Mouse (Mus musculus) MEL (cell line): ENCODE data around the gene Ms4a2. TPM values are rescaled to one million over a fixed set of nuclear protein-coding genes. Genes with fewer than 3 reads are reported as not detected.

Experiments used
- DNase-seq: peaks from one replicate; pipeline ENCODE4 v3.0.0; 2011; ENCODE audit warnings: low read depth, low spot score
- H3K27ac ChIP-seq: 2 replicates; pipeline ENCODE4 v1.5.1; 2012; ENCODE audit warnings: low read depth, mild to moderate bottlenecking, control low read depth, low read length, moderate library complexity; ENCODE audit not compliant: control insufficient read depth
- H3K27me3 ChIP-seq, 2 experiments: fragments of 150-350 bp in 1 of 2; sonication (generic) in 1 of 2; 2 replicates each; pipeline ENCODE4 v1.6.1; 2012; ENCODE audit warnings: low read length in 2 of 2, mild to moderate bottlenecking in 2 of 2, improper control_type of control experiment in 1 of 2, moderate library complexity in 1 of 2; ENCODE audit not compliant: insufficient read depth in 2 of 2, control insufficient read depth in 1 of 2
- H3K36me3 ChIP-seq, 2 experiments: 2 replicates each; pipeline ENCODE4 v1.6.1; 2012 to 2014; ENCODE audit warnings: low read length in 2 of 2, improper control_type of control experiment in 1 of 2, inconsistent platforms in 1 of 2, mild to moderate bottlenecking in 1 of 2; ENCODE audit not compliant: insufficient read depth in 2 of 2, control insufficient read depth in 1 of 2
- H3K4me1 ChIP-seq, 2 experiments: fragments of 150-350 bp in 1 of 2; sonication (generic) in 1 of 2; 2 replicates each; pipeline ENCODE4 v1.6.1; 2012; ENCODE audit warnings: low read length in 2 of 2, improper control_type of control experiment in 1 of 2, mild to moderate bottlenecking in 1 of 2; ENCODE audit not compliant: insufficient read depth in 2 of 2, control insufficient read depth in 1 of 2
- H3K4me3 ChIP-seq, 2 experiments: fragments of 150-350 bp in 1 of 2; sonication (generic) in 1 of 2; 2 replicates each; pipeline ENCODE4 v1.5.1; 2012; ENCODE audit warnings: low read depth in 2 of 2, low read length in 2 of 2, mild to moderate bottlenecking in 2 of 2, moderate library complexity in 2 of 2, control low read depth in 1 of 2, improper control_type of control experiment in 1 of 2; ENCODE audit not compliant: control insufficient read depth in 1 of 2, insufficient read depth in 1 of 2
- H3K79me2 ChIP-seq: 2 replicates; pipeline ENCODE4 v1.6.1; 2012; ENCODE audit warnings: mild to moderate bottlenecking, low read length, moderate library complexity; ENCODE audit not compliant: control insufficient read depth, poor library complexity, insufficient read depth
- H3K9ac ChIP-seq: 2 replicates; pipeline ENCODE4 v1.6.1; 2012; ENCODE audit warnings: low read depth, mild to moderate bottlenecking, control low read depth, low read length, moderate library complexity; ENCODE audit not compliant: control insufficient read depth, poor library complexity, severe bottlenecking
- H3K9me3 ChIP-seq: fragments of 150-350 bp; sonication (generic); replicated peaks from 2 replicates; pipeline ENCODE4 v1.6.1; 2012; ENCODE audit warnings: mild to moderate bottlenecking, low read length, improper control_type of control experiment, moderate library complexity; ENCODE audit not compliant: insufficient read depth
- CHD1 ChIP-seq: IDR thresholded peaks from 2 replicates; pipeline ENCODE4 v1.6.1; 2012; ENCODE audit warnings: low read depth, mild to moderate bottlenecking, inconsistent platforms, low read length, improper control_type of control experiment
- CTCF ChIP-seq, 3 experiments: IDR thresholded peaks in 2 of 3; conservative IDR thresholded peaks in 1 of 3; 2 replicates each; pipeline ENCODE4 v1.5.1; 2011 to 2012; ENCODE audit warnings: low read length in 3 of 3, low read depth in 2 of 3, mild to moderate bottlenecking in 2 of 3, improper control_type of control experiment in 1 of 3, inconsistent platforms in 1 of 3, mixed read lengths in 1 of 3, moderate library complexity in 1 of 3; ENCODE audit not compliant: control insufficient read depth in 1 of 3, insufficient read depth in 1 of 3, poor library complexity in 1 of 3, severe bottlenecking in 1 of 3
- E2F4 ChIP-seq: IDR thresholded peaks from 2 replicates; pipeline ENCODE4 v1.6.1; 2011; ENCODE audit warnings: low read depth, low read length, improper control_type of control experiment, borderline replicate concordance
- ELF1 ChIP-seq: IDR thresholded peaks from 2 replicates; pipeline ENCODE4 v1.6.1; 2014; ENCODE audit warnings: low read depth, mild to moderate bottlenecking, inconsistent platforms, low read length, improper control_type of control experiment, moderate library complexity
- EP300 ChIP-seq, 2 experiments: IDR thresholded peaks; 2 replicates each; pipeline ENCODE4 v1.6.1; 2011; ENCODE audit warnings: improper control_type of control experiment in 2 of 2, low read length in 2 of 2, low read depth in 1 of 2, mild to moderate bottlenecking in 1 of 2
- ETS1 ChIP-seq: IDR thresholded peaks from 2 replicates; pipeline ENCODE4 v1.6.1; 2012; ENCODE audit warnings: low read depth, mild to moderate bottlenecking, inconsistent platforms, low read length, improper control_type of control experiment, moderate library complexity
- GATA1 ChIP-seq: IDR thresholded peaks from 2 replicates; pipeline ENCODE4 v1.6.1; 2011; ENCODE audit warnings: low read depth, low read length, improper control_type of control experiment
- MAFK ChIP-seq: IDR thresholded peaks from 2 replicates; pipeline ENCODE4 v1.6.1; 2011; ENCODE audit warnings: low read depth, mild to moderate bottlenecking, low read length, improper control_type of control experiment, borderline replicate concordance
- MAX ChIP-seq: IDR thresholded peaks from 2 replicates; pipeline ENCODE4 v1.6.1; 2011; ENCODE audit warnings: low read length, improper control_type of control experiment
- MXI1 ChIP-seq: IDR thresholded peaks from 2 replicates; pipeline ENCODE4 v1.6.1; 2011; ENCODE audit warnings: mild to moderate bottlenecking, low read depth, low read length, improper control_type of control experiment
- NRF1 ChIP-seq: IDR thresholded peaks from 2 replicates; pipeline ENCODE4 v1.6.1; 2014; ENCODE audit warnings: low read depth, mild to moderate bottlenecking, inconsistent platforms, low read length, improper control_type of control experiment, moderate library complexity; ENCODE audit not compliant: poor library complexity, insufficient read depth, severe bottlenecking
- POLR2AphosphoS5 ChIP-seq: IDR thresholded peaks from 2 replicates; pipeline ENCODE4 v1.6.1; 2012; ENCODE audit warnings: low read depth, borderline replicate concordance, mild to moderate bottlenecking, inconsistent platforms, low read length, moderate library complexity, mixed read lengths
- RAD21 ChIP-seq: IDR thresholded peaks from 2 replicates; pipeline ENCODE4 v1.6.1; 2011; ENCODE audit warnings: mild to moderate bottlenecking, low read depth, low read length, improper control_type of control experiment
- RCOR1 ChIP-seq: IDR thresholded peaks from 2 replicates; pipeline ENCODE4 v1.6.1; 2012; ENCODE audit warnings: low read depth, mild to moderate bottlenecking, inconsistent platforms, low read length, improper control_type of control experiment
- SIN3A ChIP-seq: IDR thresholded peaks from 2 replicates; pipeline ENCODE4 v1.6.1; 2012; ENCODE audit warnings: low read length, improper control_type of control experiment, inconsistent platforms
- TBP ChIP-seq: IDR thresholded peaks from 2 replicates; pipeline ENCODE4 v1.8.0; 2011; ENCODE audit warnings: low read depth, low read length, improper control_type of control experiment
- UBTF ChIP-seq: IDR thresholded peaks from 2 replicates; pipeline ENCODE4 v1.6.1; 2012; ENCODE audit warnings: low read depth, mild to moderate bottlenecking, inconsistent platforms, low read length, improper control_type of control experiment, moderate library complexity, borderline replicate concordance; ENCODE audit not compliant: insufficient read depth
- USF1 ChIP-seq: IDR thresholded peaks from 2 replicates; pipeline ENCODE4 v1.6.1; 2014; ENCODE audit warnings: low read depth, mild to moderate bottlenecking, inconsistent platforms, low read length, improper control_type of control experiment, moderate library complexity
- USF2 ChIP-seq, 2 experiments: IDR thresholded peaks; 2 replicates each; pipeline ENCODE4 v1.6.1; 2011 to 2012; ENCODE audit warnings: improper control_type of control experiment in 2 of 2, low read length in 2 of 2, borderline replicate concordance in 1 of 2, inconsistent platforms in 1 of 2, low read depth in 1 of 2, mild to moderate bottlenecking in 1 of 2; ENCODE audit not compliant: insufficient read depth in 1 of 2
- ZC3H11A ChIP-seq: IDR thresholded peaks from 2 replicates; pipeline ENCODE4 v1.6.1; 2012; ENCODE audit warnings: low read depth, mild to moderate bottlenecking, inconsistent platforms, low read length, improper control_type of control experiment
- ZMIZ1 ChIP-seq: IDR thresholded peaks from 2 replicates; pipeline ENCODE4 v1.6.1; 2012; ENCODE audit warnings: low read depth, mild to moderate bottlenecking, inconsistent platforms, low read length, improper control_type of control experiment, moderate library complexity
- polyA plus RNA-seq, 2 experiments: library from polyadenylated mRNA; stranded (reverse) in 1 of 2; unstranded in 1 of 2; fragments of >175 nt in 1 of 2; fragments of >200 nt in 1 of 2; gene quantifications; 2 replicates each; pipeline versions ENCODE4 v1.2.1 to v1.2.4; 2012; ENCODE audit warnings: low replicate concordance in 2 of 2, low read depth in 1 of 2; ENCODE audit not compliant: insufficient read length in 2 of 2, insufficient read depth in 1 of 2, missing spikeins in 1 of 2
- total RNA-seq: library from RNA; depleted of rRNA; stranded (reverse); fragments of 300-350 nt; gene quantifications from 2 replicates; pipeline ENCODE4 v1.2.3, GENCODE M21; 2012

The Ms4a2 gene
- total and polyA plus RNA-seq, 3 experiments: 0.32 to 3.1 TPM; not detected in 1

- H3K79me2 ChIP-seq: no peaks in the 10 kb centered on the region
- DNase-seq: no peak
- no peak for TF ChIP-seq NRF1
- no peak for TF ChIP-seq POLR2AphosphoS5
- no peak for TF ChIP-seq USF2 (IDR thresholded peaks at IDR 0.05; ENCODE audit: borderline replicate concordance in 1 of 2, insufficient read depth in 1 of 2, low read depth in 1 of 2, low read length in 2 of 2)
- no peak for TF ChIP-seq MAFK
- no peak for TF ChIP-seq RCOR1
- TF ChIP-seq RAD21: no peak
- no peak for TF ChIP-seq ZMIZ1
- TF ChIP-seq E2F4: no peak
- TF ChIP-seq ELF1: no peak
- TF ChIP-seq TBP: no peak
- no peak for TF ChIP-seq GATA1
- TF ChIP-seq MAX: no peak
- no peak for TF ChIP-seq USF1
- TF ChIP-seq, all 39 proteins: peak for 0
- no peaks in the 10 kb centered on the region for H3K4me1 ChIP-seq
- H3K36me3 ChIP-seq: no peaks in the 10 kb centered on the region
- H3K9ac ChIP-seq: no peak overlapping the region
- H3K27ac ChIP-seq: no peak overlapping the region
- no peak overlapping the region for H3K4me3 ChIP-seq
- no peaks in the 10 kb centered on the region for H3K9me3 ChIP-seq
- peaks cover 4% of the 10 kb centered on the region in 2 experiments; a peak in 3 of 4 replicates for H3K27me3 ChIP-seq
Measured at GRCm38 (mm10) chr19:11649564-11649963, 26.0 kb upstream of the Ms4a2 start.

GRCm38 (mm10) chr19:11646166-11646565 is 22.6 kb upstream of the Ms4a2 start:
- DNase-seq: no peak
- H3K79me2 ChIP-seq: no peaks in the 10 kb centered on the region
- H3K27me3 ChIP-seq: peaks cover 2% of the 10 kb centered on the region in 2 experiments; a peak in 1 of 4 replicates
- H3K4me1 ChIP-seq: no peaks in the 10 kb centered on the region
- H3K9ac ChIP-seq: no peak overlapping the region
- TF ChIP-seq ELF1: no peak
- TF ChIP-seq NRF1: no peak
- no peak for TF ChIP-seq ZMIZ1
- H3K4me3 ChIP-seq: no peak overlapping the region
- H3K9me3 ChIP-seq: no peaks in the 10 kb centered on the region
- no peaks in the 10 kb centered on the region for H3K36me3 ChIP-seq
- H3K27ac ChIP-seq: no peak overlapping the region

DNA sequence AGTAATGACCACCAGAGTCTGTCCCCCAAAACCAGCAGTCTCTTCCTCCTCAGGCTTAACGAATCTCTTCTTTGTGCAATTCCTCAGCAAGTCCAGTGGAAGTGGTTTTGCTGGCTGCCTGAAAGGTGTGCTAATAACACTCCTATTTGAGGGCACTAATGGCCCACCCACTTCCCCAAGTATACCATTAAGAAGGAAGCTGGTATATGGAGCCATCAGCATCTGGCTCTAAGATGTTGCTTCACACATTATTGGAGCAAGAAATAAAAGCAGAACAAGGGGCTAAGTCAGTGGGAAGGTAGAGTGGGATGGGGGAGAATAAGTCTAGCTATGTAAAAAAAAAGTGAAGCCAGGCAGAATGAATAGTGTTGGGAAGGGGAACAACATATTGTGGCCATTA is 17.2 kb upstream of the Ms4a2 start, which contains the start of gene Ms4a3:
Ms4a3 (minus strand) TSS at position 120 of the 400 bp plus-strand sequence.
- H3K9me3 ChIP-seq: no peaks in the 10 kb centered on the region
- TF ChIP-seq UBTF: no peak
- TF ChIP-seq ZC3H11A: no peak
- TF ChIP-seq EP300 (IDR thresholded peaks at IDR 0.05; ENCODE audit: low read depth in 1 of 2, low read length in 2 of 2): no peak
- no peak for TF ChIP-seq SIN3A
- TF ChIP-seq CTCF (IDR thresholded peaks at IDR 0.05 in 2 of 3, conservative IDR thresholded peaks at IDR 0.05 in 1 of 3; ENCODE audit: control insufficient read depth in 1 of 3, insufficient read depth in 1 of 3, low read depth in 2 of 3, low read length in 3 of 3, poor library complexity in 1 of 3, severe bottlenecking in 1 of 3): no peak
- no peak for TF ChIP-seq MXI1
- TF ChIP-seq USF2 (IDR thresholded peaks at IDR 0.05; ENCODE audit: borderline replicate concordance in 1 of 2, insufficient read depth in 1 of 2, low read depth in 1 of 2, low read length in 2 of 2): no peak
- TF ChIP-seq CHD1: no peak
- no peak for TF ChIP-seq ETS1
- no peak for TF ChIP-seq ELF1
- TF ChIP-seq RAD21: no peak
- H3K36me3 ChIP-seq: peaks cover 0 to 4% of the 10 kb centered on the region in 2 experiments; a peak in 1 of 4 replicates
- no peak within 1 kb of the TSS for H3K9ac ChIP-seq
- no peak within 1 kb of the TSS for H3K4me3 ChIP-seq
- peaks cover 3 to 4% of the 10 kb centered on the region in 2 experiments; a peak in 2 of 4 replicates for H3K4me1 ChIP-seq
- DNase-seq: no peak
- no peaks in the 10 kb centered on the region for H3K79me2 ChIP-seq
- no peak within 1 kb of the TSS for H3K27ac ChIP-seq
- 0 out of 4 replicates have a peak, but pooled peaks cover 0 to 2% of the 10 kb centered on the region in 2 experiments for H3K27me3 ChIP-seq
